Mouse (Mus musculus): ENCODE results near the gene Ank2.

Gene Ank2

GRCm38 (mm10) chr3:127235271-127235670 lies 263.9 kb downstream of the Ank2 start:
- no peak for DNase-seq (ENCODE audit: low read depth)

GRCm38 (mm10) chr3:127225799-127226730 lies 273.1 kb downstream of the Ank2 start:
- DNase-seq (ENCODE audit: low read depth) = no peak

GRCm38 (mm10) chr3:127225167-127225798 lies 273.9 kb downstream of the Ank2 start:
- no peak for DNase-seq (ENCODE audit: low read depth)

- no peak for DNase-seq (ENCODE audit: low read depth)
Measured at GRCm38 (mm10) chr3:127224315-127225166, 274.6 kb downstream of the Ank2 start.

GRCm38 (mm10) chr3:127222086-127222485 lies 277.1 kb downstream of the Ank2 start:
- no peak for DNase-seq (ENCODE audit: low read depth)

GRCm38 (mm10) chr3:127220859-127221258 lies 278.3 kb downstream of the Ank2 start:
- no peak for DNase-seq (ENCODE audit: low read depth)

GRCm38 (mm10) chr3:127213534-127213933 lies 285.6 kb downstream of the Ank2 start:
- no peak for DNase-seq (ENCODE audit: low read depth)

- no peak for DNase-seq (ENCODE audit: low read depth)
Measured at GRCm38 (mm10) chr3:127211119-127211518, 288.0 kb downstream of the Ank2 start.

- no peak for DNase-seq (ENCODE audit: low read depth)
Measured at GRCm38 (mm10) chr3:127210552-127210951, 288.6 kb downstream of the Ank2 start.

GRCm38 (mm10) chr3:127208871-127209270 lies 290.3 kb downstream of the Ank2 start:
- no peak for DNase-seq (ENCODE audit: low read depth)

- DNase-seq (ENCODE audit: low read depth) = no peak
Measured at GRCm38 (mm10) chr3:127205883-127206434, 293.2 kb downstream of the Ank2 start.

GRCm38 (mm10) chr3:127202484-127203115 lies 296.6 kb downstream of the Ank2 start:
- no peak for DNase-seq (ENCODE audit: low read depth)

GRCm38 (mm10) chr3:127200789-127201188 lies 298.4 kb downstream of the Ank2 start:
- DNase-seq (ENCODE audit: low read depth) = no peak

GRCm38 (mm10) chr3:127199112-127199665 lies 300.0 kb downstream of the Ank2 start:
- no peak for DNase-seq (ENCODE audit: low read depth)

GRCm38 (mm10) chr3:127198656-127199055 lies 300.5 kb downstream of the Ank2 start:
- no peak for DNase-seq (ENCODE audit: low read depth)

GRCm38 (mm10) chr3:127188789-127189128 lies 310.4 kb downstream of the Ank2 start:
- no peak for DNase-seq (ENCODE audit: low read depth)

GRCm38 (mm10) chr3:127188086-127188788 lies 310.9 kb downstream of the Ank2 start:
- DNase-seq (ENCODE audit: low read depth) = no peak

GRCm38 (mm10) chr3:127187081-127187480 lies 312.1 kb downstream of the Ank2 start:
- no peak for DNase-seq (ENCODE audit: low read depth)

- DNase-seq (ENCODE audit: low read depth) = no peak
Measured at GRCm38 (mm10) chr3:127186239-127186638, 312.9 kb downstream of the Ank2 start.

GRCm38 (mm10) chr3:127183998-127184753 lies 315.0 kb downstream of the Ank2 start:
- peak; percentile 18 for DNase-seq (ENCODE audit: low read depth)

Measured in induced T-regulatory cell, adult 2 months (primary cell).